Mouse (Mus musculus) bone marrow, adult 2 months (tissue): ENCODE measurements around the gene Bcar3.

Experiments used
- CTCF ChIP-seq: fragments of 200-500 bp; IDR thresholded peaks from 2 replicates; pipeline ENCODE4 v1.5.1; 2011; ENCODE audit warnings: low read length, control low read depth; ENCODE audit not compliant: control insufficient read depth, insufficient read depth
- POLR2A ChIP-seq: fragments of 200-500 bp; IDR thresholded peaks from 2 replicates; pipeline ENCODE4 v1.6.1; 2011; ENCODE audit warnings: low read depth, mild to moderate bottlenecking, control low read depth, low read length, borderline replicate concordance; ENCODE audit not compliant: control insufficient read depth

DNA sequence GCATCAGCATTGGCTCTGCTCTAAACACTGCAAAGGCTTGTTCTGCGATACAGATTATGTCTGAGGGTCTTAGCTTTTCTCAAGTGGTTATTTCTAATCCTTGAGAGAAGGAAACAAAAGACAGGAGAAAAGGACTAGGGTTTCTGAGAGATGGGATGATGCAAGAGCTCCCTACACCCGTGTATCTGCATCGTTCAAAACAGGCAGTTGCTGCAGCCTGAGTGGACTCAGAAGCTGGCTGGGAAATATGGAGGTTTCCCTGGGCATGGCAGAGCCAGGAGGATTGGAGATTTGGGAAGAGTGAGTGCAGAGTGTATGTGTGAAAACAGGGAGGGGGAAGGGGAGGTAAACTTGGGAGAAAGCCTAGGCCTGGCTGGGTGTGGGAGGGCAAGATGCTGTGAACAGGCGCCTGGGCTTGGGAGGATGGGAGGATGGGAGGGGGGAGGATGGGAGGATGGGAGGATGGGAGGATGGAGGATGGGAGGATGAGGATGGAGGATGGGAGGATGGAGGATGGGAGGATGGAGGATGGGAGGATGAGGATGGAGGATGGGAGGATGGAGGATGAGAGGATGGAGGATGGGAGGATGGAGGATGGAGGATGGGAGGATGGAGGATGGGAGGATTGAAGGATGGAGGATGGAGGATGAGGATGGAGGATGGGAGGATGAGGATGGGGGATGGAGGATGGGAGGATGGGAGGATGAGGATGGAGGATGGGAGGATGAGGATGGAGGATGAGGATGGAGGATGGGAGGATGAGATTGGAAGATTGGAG is 14.1 kb downstream of the Bcar3 start:
- TF ChIP-seq CTCF (no peak), POLR2A (no peak)
